Mouse (Mus musculus): ENCODE results near the gene Gm15130. TPM values are rescaled to one million over a fixed set of nuclear protein-coding genes. Genes with fewer than 3 reads are reported as not detected.

Gm15130 gene
- not detected for total RNA-seq (2023)

DNA sequence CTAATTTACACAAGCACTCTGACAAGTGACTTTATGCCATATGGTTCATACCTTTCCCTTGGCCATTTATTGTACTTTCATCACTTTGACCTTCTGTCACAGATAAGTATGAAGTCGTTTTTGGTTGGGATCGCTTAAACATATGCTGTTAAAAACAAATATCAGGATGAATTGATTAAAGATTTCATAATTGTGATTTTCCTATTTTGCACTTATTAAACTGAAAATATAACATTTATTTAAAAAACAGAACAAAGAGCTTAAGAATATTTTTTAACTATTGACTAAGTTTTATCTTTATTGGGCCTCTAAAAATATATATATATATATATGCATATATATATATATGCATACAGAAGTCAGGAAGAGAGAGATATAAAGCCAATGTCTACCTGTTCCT, at the start of gene Gm15130:
Gm15130 (minus strand) TSS at position 101 of the 400 bp plus-strand sequence.

DNA sequence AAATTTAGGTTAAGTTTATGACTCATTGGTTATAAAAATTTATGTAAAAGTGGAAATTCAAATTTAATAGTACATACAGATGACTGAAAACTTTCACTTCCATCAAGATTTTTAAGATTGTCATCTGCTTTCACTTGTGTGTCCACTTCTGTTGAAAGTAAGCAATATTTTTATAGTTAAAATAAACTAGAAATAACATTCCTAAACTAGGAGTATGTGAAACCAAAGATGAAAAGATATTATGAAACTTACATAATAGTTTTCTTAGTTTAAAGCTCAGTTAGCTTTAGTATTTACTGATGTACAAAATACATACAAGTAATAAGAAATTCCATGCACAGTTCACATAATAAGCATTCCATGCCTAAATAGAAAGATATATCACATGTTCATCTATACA, 46.9 kb downstream of the Gm15130 start, which contains the start of gene Gm13941:
Gm13941 (minus strand) TSS at position 101 of the 400 bp plus-strand sequence.

Other genes starting within 250 kb of the Gm15130 start
- gene Ano3, start 202.0 kb downstream of the Gm15130 start, total RNA-seq (2023) = not detected
- not detected for gene Gm13941, start 47.0 kb downstream of the Gm15130 start, total RNA-seq (2023)
- not detected for gene 4930430A15Rik, start 76.7 kb upstream of the Gm15130 start, total RNA-seq (2023)
- not detected for gene Olfr1275, start 82.3 kb upstream of the Gm15130 start, total RNA-seq (2023)
- not detected for gene Olfr1276, start 101.6 kb upstream of the Gm15130 start, total RNA-seq (2023)
- not detected for gene Olfr1277, start 121.2 kb upstream of the Gm15130 start, total RNA-seq (2023)
- not detected for gene Olfr1278, start 137.2 kb upstream of the Gm15130 start, total RNA-seq (2023)
- gene Olfr1279, start 147.7 kb upstream of the Gm15130 start, total RNA-seq (2023) = not detected
- not detected for gene Olfr1280, start 161.1 kb upstream of the Gm15130 start, total RNA-seq (2023)
- not detected for gene Olfr1281, start 173.6 kb upstream of the Gm15130 start, total RNA-seq (2023)
- not detected for gene Olfr1282, start 183.1 kb upstream of the Gm15130 start, total RNA-seq (2023)
- gene Olfr1283, start 213.9 kb upstream of the Gm15130 start, total RNA-seq (2023) = not detected
- gene Olfr1284, start 222.6 kb upstream of the Gm15130 start, total RNA-seq (2023) = not detected

Data from monocyte, adult 59 days (primary cell).